Mouse (Mus musculus) cerebellum, adult 11 months (tissue): ENCODE results near the gene Retreg3.
"Not testable (repeated sequence)": the region's sequence is repeated elsewhere in the genome, so short reads cannot be mapped to it uniquely, and the experiment has no call there.

ENCODE experiments used
- DNase-seq: peaks from one replicate; pipeline ENCODE4 v3.0.0; 2022

The Retreg3 gene

GRCm38 (mm10) chr11:101119761-101120544 is at the start of gene Retreg3, which contains the start of gene Tubg1:
Gene Retreg3 (minus strand): TSS chr11:101119893.
Gene Tubg1 (plus strand): TSS chr11:101119938.
- DNase-seq: peak; percentile 99

DNA sequence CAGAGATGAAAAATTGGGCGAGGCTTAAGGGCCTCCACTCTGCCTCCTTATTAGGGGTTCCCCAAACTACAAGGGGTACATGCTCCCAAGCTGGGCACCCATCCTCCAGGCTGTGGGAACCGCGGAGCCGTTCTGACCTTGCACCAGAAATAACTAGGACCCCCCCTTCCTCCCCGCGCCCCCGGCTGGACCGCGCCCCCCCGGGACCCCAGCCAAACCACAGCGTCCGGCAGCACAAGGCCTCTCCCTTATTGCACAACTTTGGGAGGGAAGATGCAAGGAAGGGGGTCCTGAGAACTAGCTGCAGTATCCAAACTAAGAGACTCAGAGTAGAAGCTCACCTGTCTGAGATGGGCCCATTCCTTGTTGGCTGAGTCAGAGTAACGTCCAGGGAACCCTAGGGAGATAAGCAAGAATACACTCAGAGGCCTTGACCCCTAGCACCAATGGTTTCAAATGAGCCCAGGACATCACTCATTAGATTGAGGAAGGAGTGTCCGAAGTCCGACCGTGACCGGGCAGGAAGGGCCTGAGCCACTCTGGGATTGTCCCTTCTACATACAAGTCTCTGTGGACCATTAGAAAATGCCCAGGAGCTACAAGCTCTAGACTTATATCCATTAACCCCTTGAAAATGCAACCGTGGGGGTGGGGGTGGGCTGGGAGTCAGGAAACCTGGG is 48.7 kb upstream of the Retreg3 start:
- peak; percentile 40 for DNase-seq

- DNase-seq: peak; percentile 18
Observed at GRCm38 (mm10) chr11:101167963-101168300, 48.2 kb upstream of the Retreg3 start.

GRCm38 (mm10) chr11:101167211-101167962 is 47.7 kb upstream of the Retreg3 start:
- peak; percentile 17 for DNase-seq

DNA sequence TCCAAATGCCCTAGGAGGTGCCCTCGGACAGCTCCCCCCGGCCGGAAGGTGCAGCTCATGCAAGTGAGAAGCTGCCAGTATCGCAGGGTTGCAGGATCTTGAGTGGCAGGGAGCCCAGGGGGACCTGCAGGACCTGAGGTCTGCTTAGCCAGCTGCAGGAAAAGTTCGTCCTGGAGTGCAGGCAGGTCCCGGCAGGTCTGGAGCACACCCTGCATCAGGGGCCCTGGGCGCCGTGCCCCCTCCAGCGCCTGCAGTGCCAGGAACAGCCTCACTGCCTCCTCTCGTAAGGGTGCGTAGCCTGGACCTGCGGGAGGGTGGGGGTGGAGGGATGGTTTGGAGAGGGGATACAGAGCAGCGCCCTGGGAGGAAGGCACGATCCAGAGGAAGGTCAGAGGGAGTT is 46.7 kb upstream of the Retreg3 start:
- peak; percentile 29 for DNase-seq

DNA sequence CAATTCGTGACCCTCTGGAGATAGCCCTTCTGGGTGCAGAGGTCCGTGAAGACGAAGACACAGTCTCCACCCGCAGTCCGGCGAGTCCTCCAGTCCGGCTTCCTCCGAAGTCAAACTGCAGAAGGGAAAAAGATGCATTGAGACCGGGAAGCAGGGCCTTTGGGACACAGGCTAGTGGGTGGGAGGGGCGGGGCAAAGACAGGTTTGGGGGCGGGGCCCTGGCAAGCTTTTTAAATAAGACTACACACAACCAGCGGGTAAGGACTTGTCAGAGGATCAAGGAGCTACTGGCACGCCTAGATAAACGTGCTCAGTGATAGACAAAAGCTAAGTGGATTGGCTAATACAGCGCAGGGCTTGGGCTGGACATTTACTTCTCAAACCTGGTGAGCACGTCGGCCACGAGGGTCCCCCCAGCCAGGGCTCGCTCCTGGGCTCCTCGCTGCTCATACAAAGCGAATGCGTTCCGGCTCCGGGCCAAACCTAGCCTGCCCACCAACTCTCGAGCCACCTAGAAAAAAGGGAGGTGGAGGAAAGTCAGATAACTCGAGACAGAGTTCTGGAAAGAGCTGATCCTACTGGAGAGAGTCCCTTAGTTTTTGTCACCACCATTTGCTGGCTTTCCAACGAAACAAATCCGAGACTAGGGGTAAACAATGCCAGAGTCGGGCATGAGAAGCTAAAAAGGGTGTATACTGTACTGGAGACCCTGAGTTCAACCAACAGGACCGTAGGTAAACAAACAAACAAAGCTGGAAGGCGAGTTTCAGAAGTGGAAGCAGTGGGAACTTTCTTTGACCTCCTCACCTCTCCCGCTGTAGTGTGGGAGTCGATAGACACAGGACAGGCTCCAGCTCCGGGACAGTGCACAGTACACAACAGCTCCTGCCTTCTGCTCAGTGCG is 45.2 kb upstream of the Retreg3 start:
- DNase-seq: peak; percentile 29

DNA sequence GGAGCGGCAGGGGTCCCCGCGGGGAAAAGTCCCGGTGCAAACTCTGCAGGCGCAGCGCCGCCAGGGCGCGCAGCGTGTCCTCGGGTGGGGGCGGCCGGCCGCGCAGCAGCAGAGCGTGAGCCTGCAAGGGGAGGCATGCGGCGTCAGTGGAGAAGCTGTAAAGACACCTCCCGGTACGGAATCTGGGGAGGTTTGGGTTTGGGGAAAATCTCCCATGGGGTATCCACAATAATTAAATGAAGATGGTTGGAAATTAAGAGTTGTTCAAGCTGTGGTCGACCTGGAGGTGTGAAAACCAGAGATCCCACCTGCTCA is 44.6 kb upstream of the Retreg3 start:
- peak; percentile 18 for DNase-seq

- DNase-seq: peak; percentile 50
Observed at GRCm38 (mm10) chr11:101163476-101164350, 44.0 kb upstream of the Retreg3 start.

- peak; percentile 46 for DNase-seq
Observed at GRCm38 (mm10) chr11:101162772-101163171, 43.1 kb upstream of the Retreg3 start.

DNA sequence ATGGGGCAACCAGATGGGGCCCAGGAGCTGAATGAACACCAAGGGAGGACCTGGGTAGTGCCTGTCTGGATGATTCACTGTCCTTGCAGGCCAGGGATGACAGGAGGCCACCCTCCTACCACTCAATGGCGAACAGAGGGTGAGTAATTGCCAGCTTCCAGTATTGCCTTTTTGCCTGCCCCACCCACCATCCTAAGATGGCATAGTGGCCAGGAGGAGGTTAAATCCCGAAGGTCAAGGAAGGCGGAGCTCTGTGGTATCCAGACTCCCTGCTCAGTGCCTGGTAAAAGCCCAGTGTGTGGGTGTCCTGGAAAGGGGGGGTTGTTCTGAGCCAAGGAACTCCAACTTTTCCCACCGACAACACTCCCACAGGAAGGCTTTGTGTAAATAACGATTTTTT is 42.6 kb upstream of the Retreg3 start:
- DNase-seq: no peak

GRCm38 (mm10) chr11:101161551-101161950 is 41.9 kb upstream of the Retreg3 start:
- no peak for DNase-seq

DNA sequence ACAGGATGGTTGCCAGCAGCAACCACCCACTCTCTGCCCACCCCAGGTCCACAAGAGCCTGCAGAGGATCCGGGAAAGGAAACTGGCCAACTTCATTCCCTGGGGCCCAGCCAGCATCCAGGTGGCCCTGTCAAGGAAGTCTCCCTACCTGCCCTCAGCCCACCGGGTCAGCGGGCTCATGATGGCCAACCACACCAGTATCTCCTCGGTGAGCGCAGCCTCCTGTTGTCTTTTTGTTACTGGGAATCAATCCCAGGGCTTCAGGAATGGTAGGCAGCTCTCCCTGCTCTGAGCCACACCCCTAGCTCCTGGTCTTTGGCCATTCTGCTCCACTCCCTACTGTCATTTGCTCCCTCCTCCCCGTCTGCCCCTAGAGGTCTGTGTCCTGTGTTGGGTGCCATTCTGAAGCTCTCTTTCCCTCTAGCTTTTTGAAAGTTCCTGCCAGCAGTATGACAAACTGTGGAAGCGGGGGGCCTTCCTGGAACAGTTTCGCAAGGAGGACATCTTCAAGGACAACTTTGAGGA is 41.4 kb upstream of the Retreg3 start:
- DNase-seq: not testable (repeated sequence)

GRCm38 (mm10) chr11:101160151-101160550 is 40.5 kb upstream of the Retreg3 start:
- not testable (repeated sequence) for DNase-seq

GRCm38 (mm10) chr11:101155728-101156371 is 36.2 kb upstream of the Retreg3 start, which contains the start of gene Tubg2:
Gene Tubg2 (plus strand): TSS chr11:101155907.
- peak; percentile 75 for DNase-seq

DNA sequence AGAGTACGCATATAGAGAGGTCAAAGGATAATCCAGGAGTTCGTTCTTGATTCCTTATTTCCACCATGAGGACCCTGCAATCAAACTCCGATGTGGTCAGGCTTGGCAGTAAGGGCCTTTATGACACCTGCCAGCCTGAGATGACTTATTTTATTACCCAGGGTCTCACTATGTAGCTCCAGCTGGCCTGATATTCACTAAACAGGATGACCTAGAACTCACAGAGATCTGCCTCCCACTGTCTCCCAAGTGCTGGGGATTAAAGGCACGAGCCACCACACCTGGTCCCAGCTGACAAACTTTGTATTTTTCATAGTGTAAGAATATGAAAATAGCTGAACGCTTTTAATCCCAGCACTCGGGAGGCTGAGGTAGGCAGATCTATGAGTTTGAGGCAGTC is 35.5 kb upstream of the Retreg3 start:
- no peak for DNase-seq

GRCm38 (mm10) chr11:101154648-101155047 is 35.0 kb upstream of the Retreg3 start:
- DNase-seq: no peak

DNA sequence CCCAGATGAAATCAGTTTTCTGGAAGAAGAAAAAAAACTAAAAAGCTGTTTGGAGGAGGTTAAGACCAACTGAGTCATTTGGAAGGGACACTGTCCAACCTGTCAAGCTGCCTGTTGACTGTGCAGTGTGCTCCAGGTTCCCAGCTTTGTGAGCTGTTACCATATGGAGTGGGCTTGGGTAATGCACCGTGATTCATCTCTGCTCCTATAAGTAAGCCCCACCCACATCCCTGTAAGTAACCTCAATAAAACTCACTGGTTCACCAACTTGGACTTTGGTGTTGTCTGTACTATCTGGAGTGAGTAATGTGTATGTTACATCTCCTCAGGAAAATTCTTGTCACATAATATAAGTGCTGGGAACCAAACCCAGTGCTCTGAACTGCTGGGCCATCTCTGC is 33.1 kb upstream of the Retreg3 start:
- DNase-seq: no peak

DNA sequence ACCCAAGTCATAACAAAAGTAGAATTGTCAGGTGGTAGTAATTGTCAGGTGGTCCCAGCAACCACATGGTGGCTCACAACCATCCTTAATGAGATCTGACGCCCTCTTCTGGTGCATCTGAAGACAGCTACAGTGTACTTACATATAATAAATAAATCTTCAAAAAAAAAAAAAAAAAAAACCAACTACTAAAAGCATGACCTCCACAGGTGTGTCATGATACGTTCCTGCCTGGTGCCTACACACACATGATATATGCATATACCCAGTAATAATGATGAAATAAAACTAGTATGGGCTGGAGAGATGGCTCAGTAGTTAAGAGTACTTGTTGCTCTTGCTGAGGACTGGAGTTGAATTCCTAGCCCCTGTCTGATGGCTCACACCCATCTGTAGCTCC is 31.4 kb upstream of the Retreg3 start:
- no peak for DNase-seq

GRCm38 (mm10) chr11:101149178-101150105 is 29.7 kb upstream of the Retreg3 start:
- no peak for DNase-seq

- no peak for DNase-seq
Observed at GRCm38 (mm10) chr11:101148751-101149150, 29.1 kb upstream of the Retreg3 start.
